Mouse (Mus musculus) lung, embryonic 15.5 days (tissue): Measurements from ENCODE around the gene Gm49358. TPM values are rescaled to one million over a fixed set of nuclear protein-coding genes. Genes with fewer than 3 reads are reported as not detected.

Experiments
- polyA plus RNA-seq: library from polyadenylated mRNA; unstranded; fragments of >200 nt; fragmentation: Nextera tagmentation; extraction: Ambion mirVana; gene quantifications from 2 replicates; pipeline ENCODE4 v1.2.1, GENCODE M21; 2015

The Gm49358 gene
- polyA plus RNA-seq, 1 experiment from 2014 or later: not detected

Other genes starting within 250 kb of the Gm49358 start
- gene Hsp90b1, start 58.5 kb upstream of the Gm49358 start, polyA plus RNA-seq: 767 and 820 TPM in 2 replicates
- 1.2 and 1.6 TPM in 2 replicates for gene Ttc41, start 58.2 kb upstream of the Gm49358 start, polyA plus RNA-seq
- gene Nt5dc3, start 15.0 kb downstream of the Gm49358 start, polyA plus RNA-seq: 1.4 and 1.5 TPM in 2 replicates
- 5.0 and 6.2 TPM in 2 replicates for gene Stab2, start 244.1 kb downstream of the Gm49358 start, polyA plus RNA-seq